Mouse (Mus musculus): Measurements from ENCODE around the gene Pigl. TPM values are rescaled to one million over a fixed set of nuclear protein-coding genes. Genes with fewer than 3 reads are reported as not detected.
"Not testable (repeated sequence)": the region's sequence is repeated elsewhere in the genome, so short reads cannot be mapped to it uniquely, and the experiment has no call there.

Pigl gene
- polyA plus RNA-seq, 1 experiment from 2014 or later = 6.6 TPM

DNA sequence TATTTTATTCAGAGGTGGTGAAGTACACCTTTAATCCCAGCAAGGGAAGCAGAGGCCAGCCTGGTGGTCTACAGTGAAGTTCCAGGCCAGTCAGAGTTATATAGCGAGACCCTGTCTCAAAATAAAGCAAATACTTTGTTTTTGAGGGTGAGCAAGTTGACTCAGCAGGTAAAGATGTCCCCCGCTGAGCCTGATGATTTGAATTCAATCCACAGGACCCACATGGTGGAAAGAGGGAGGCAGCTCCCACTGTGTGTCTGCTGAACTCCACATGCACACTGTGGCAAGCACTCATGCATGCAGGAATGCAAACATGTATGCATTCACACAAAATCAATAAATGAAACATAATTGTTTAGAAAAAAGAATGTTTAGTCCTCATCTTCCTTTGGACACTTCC is 40.5 kb downstream of the Pigl start:
- ATAC-seq (ENCODE audit: low FRiP score, low TSS enrichment) (no peak), DNase-seq (no peak)
- no peak overlapping the region for H3K4me3 ChIP-seq (replicated peaks; ENCODE audit: low read depth, low read length)
- H3K27me3 ChIP-seq (ENCODE audit: control insufficient read depth, insufficient read depth, low read length) = no peaks in the 10 kb centered on the region
- 75% methylated on average over 2 of the region's 2 CpGs for WGBS
- no peaks in the 10 kb centered on the region for H3K36me3 ChIP-seq (ENCODE audit: control insufficient read depth, insufficient read depth, low read length)
- no peak overlapping the region for H3K4me2 ChIP-seq (ENCODE audit: low read length)
- H3K4me1 ChIP-seq (ENCODE audit: control insufficient read depth, insufficient read depth, low read length) = no peaks in the 10 kb centered on the region
- no peak overlapping the region for H3K9ac ChIP-seq (replicated peaks; ENCODE audit: low read length)
- no peak overlapping the region for H3K27ac ChIP-seq (replicated peaks; ENCODE audit: low read depth, low read length)
- H3K9me3 ChIP-seq (ENCODE audit: control insufficient read depth, low read length) = no peaks in the 10 kb centered on the region

DNA sequence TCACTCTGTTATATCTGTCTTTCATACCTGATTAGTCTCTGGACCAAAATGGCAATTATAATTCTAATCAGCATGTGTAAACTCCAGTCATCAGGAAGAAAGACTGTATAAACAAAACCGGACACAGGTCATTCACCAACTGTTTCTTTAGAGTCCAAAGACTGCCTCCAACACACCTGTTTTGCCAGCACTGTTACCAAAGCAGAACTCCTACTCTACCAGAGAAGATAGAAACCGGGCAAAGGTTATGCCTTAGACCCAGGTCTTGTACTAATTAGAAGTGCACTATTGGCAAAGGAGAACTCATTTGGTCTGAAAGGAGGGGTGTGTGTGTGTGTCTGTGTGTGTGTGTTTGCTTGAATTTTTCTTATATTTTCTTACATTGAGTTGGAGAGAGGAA is 42.3 kb downstream of the Pigl start:
- Histone ChIP-seq H3K4me2 (ENCODE audit: low read length) (no peak overlapping the region), H3K27ac (replicated peaks; ENCODE audit: low read depth, low read length) (no peak overlapping the region), H3K36me3 (ENCODE audit: control insufficient read depth, insufficient read depth, low read length) (no peaks in the 10 kb centered on the region), H3K27me3 (ENCODE audit: control insufficient read depth, insufficient read depth, low read length) (no peaks in the 10 kb centered on the region), H3K4me1 (ENCODE audit: control insufficient read depth, insufficient read depth, low read length) (no peaks in the 10 kb centered on the region), H3K9me3 (ENCODE audit: control insufficient read depth, low read length) (no peaks in the 10 kb centered on the region), H3K9ac (replicated peaks; ENCODE audit: low read length) (no peak overlapping the region), H3K4me3 (replicated peaks; ENCODE audit: low read depth, low read length) (no peak overlapping the region)
- DNase-seq (no peak), ATAC-seq (ENCODE audit: low FRiP score, low TSS enrichment) (no peak)
- WGBS = 93% methylated on average over 2 of the region's 2 CpGs

DNA sequence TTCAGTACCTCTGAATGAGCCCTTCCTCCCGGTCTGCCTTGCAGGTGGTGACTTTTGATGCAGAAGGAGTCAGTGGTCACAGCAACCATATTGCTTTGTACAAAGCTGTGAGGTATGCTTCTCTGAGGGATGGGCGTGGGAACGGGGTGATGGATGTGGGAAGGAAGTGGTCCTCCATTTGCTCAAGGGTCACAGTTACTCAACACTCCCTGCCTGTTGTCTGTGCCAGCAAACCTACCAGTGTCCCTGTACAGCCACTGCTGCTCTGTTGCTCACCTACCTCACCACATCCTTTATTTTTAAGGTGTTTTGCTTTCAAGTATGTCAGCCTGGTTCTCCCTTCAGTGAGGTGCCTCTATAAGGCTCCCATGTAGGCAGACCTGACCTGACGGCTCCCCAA is 49.4 kb downstream of the Pigl start:
- no peak overlapping the region for H3K27ac ChIP-seq (replicated peaks; ENCODE audit: low read depth, low read length)
- no peaks in the 10 kb centered on the region for H3K36me3 ChIP-seq (ENCODE audit: control insufficient read depth, insufficient read depth, low read length)
- ATAC-seq (ENCODE audit: low FRiP score, low TSS enrichment) (no peak), DNase-seq (no peak)
- no peak overlapping the region for H3K9ac ChIP-seq (replicated peaks; ENCODE audit: low read length)
- 0 out of 2 replicates have a peak, but pooled peaks cover 2% of the 10 kb centered on the region for H3K4me1 ChIP-seq (ENCODE audit: control insufficient read depth, insufficient read depth, low read length)
- no peak overlapping the region for H3K4me3 ChIP-seq (replicated peaks; ENCODE audit: low read depth, low read length)
- 89% methylated on average over 4 of the region's 4 CpGs for WGBS
- no peaks in the 10 kb centered on the region for H3K27me3 ChIP-seq (ENCODE audit: control insufficient read depth, insufficient read depth, low read length)
- no peaks in the 10 kb centered on the region for H3K9me3 ChIP-seq (ENCODE audit: control insufficient read depth, low read length)
- H3K4me2 ChIP-seq (ENCODE audit: low read length) = no peak overlapping the region

DNA sequence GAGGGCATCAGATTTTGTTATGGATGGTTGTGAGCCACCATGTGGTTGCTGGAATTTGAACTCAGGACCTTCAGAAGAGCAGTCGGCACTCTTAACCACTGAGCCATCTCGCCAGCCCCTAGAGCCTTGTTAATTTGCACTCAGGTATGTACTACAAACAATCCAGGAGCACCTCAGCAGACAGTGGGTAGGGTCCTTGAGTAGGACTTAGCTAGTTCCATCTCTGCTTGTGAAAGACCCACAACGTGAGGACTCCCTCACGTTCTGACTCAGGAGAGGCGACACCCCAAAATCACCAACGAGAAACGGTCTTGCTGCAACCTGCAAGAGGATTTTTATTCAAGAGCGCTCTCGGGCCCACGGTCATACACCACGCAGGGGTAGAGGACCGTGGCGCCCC is 50.1 kb downstream of the Pigl start:
- not testable (repeated sequence) for H3K9me3 ChIP-seq (ENCODE audit: control insufficient read depth, low read length); ATAC-seq (ENCODE audit: low FRiP score, low TSS enrichment); H3K27ac ChIP-seq (replicated peaks; ENCODE audit: low read depth, low read length); H3K4me2 ChIP-seq (ENCODE audit: low read length); H3K9ac ChIP-seq (replicated peaks; ENCODE audit: low read length); H3K36me3 ChIP-seq (ENCODE audit: control insufficient read depth, insufficient read depth, low read length); H3K27me3 ChIP-seq (ENCODE audit: control insufficient read depth, insufficient read depth, low read length); DNase-seq; H3K4me3 ChIP-seq (replicated peaks; ENCODE audit: low read depth, low read length); H3K4me1 ChIP-seq (ENCODE audit: control insufficient read depth, insufficient read depth, low read length)
- 97% methylated on average over 13 of the region's 13 CpGs for WGBS

DNA sequence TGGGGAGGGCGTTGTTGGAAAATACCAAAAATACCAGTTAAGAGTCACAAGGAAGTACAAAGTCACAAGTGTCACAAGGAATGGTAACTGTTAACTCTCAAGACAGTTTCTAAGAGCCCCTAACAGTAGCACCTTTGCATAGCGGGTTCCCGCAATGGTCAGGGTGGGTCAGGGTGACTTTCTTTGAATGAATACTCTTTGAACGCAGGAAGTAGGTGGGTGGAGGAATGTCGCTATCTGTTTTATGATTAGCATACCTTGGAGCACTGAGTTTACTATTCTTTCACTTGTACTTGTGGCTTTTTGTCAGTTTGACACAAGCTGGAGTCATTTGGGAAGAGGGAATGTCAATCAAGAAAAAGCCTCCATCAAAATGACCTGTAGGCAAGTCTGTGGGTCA is 50.6 kb downstream of the Pigl start:
- not testable (repeated sequence) for H3K36me3 ChIP-seq (ENCODE audit: control insufficient read depth, insufficient read depth, low read length); ATAC-seq (ENCODE audit: low FRiP score, low TSS enrichment); H3K27ac ChIP-seq (replicated peaks; ENCODE audit: low read depth, low read length); DNase-seq; H3K4me3 ChIP-seq (replicated peaks; ENCODE audit: low read depth, low read length); H3K9me3 ChIP-seq (ENCODE audit: control insufficient read depth, low read length); H3K4me2 ChIP-seq (ENCODE audit: low read length); H3K27me3 ChIP-seq (ENCODE audit: control insufficient read depth, insufficient read depth, low read length); H3K9ac ChIP-seq (replicated peaks; ENCODE audit: low read length); H3K4me1 ChIP-seq (ENCODE audit: control insufficient read depth, insufficient read depth, low read length)
- WGBS = 96% methylated on average over 5 of the region's 5 CpGs

DNA sequence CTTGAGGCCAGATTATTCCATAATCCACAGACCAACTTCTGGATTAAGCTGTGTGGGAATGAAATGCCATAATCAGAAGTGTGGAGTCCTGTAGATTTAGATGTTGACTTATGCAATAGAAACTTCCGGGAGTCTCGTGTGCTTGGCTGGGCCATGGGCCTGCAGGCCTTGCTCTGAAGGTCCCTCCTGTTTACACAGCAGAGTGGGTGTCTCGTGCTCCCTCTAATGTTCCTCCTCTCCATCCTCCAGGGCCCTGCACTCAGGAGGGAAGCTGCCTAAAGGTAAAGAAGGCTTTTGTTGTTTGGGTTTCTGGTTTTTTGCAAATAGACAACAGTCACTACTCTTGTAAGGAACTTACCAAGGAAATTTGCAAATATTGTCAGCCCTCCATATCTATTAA is 51.3 kb downstream of the Pigl start:
- H3K9ac ChIP-seq (replicated peaks; ENCODE audit: low read length) = no peak overlapping the region
- ATAC-seq (ENCODE audit: low FRiP score, low TSS enrichment) = no peak
- H3K4me1 ChIP-seq (ENCODE audit: control insufficient read depth, insufficient read depth, low read length) = 0 out of 2 replicates have a peak, but pooled peaks cover 2% of the 10 kb centered on the region
- no peak overlapping the region for H3K4me2 ChIP-seq (ENCODE audit: low read length)
- H3K36me3 ChIP-seq (ENCODE audit: control insufficient read depth, insufficient read depth, low read length) = no peaks in the 10 kb centered on the region
- DNase-seq = no peak
- H3K9me3 ChIP-seq (ENCODE audit: control insufficient read depth, low read length) = no peaks in the 10 kb centered on the region
- H3K27ac ChIP-seq (replicated peaks; ENCODE audit: low read depth, low read length) = no peak overlapping the region
- H3K4me3 ChIP-seq (replicated peaks; ENCODE audit: low read depth, low read length) = no peak overlapping the region
- 85% methylated on average over 3 of the region's 3 CpGs for WGBS
- H3K27me3 ChIP-seq (ENCODE audit: control insufficient read depth, insufficient read depth, low read length) = no peaks in the 10 kb centered on the region

DNA sequence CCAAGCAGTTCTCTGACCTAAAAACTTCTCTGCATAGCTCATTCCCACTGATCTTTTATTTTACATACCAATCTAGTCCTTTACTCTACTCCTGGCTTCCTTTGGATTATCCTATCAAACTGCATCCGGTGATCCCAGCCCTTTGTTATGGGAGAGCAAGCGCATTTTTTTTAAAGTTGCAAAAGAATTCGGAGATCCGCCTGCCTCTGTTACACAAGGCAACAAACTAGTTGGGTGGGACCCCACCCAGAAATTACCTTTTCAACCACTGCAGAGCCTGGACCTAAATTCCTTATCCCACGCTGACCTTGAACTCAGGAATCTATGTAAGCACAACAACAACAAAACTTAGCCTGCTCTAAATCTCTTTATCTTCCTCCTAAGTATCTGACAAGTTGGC is 52.7 kb downstream of the Pigl start:
- Histone ChIP-seq H3K9ac (replicated peaks; ENCODE audit: low read length) (no peak overlapping the region), H3K36me3 (ENCODE audit: control insufficient read depth, insufficient read depth, low read length) (no peaks in the 10 kb centered on the region), H3K9me3 (ENCODE audit: control insufficient read depth, low read length) (no peaks in the 10 kb centered on the region), H3K27ac (replicated peaks; ENCODE audit: low read depth, low read length) (no peak overlapping the region), H3K4me2 (ENCODE audit: low read length) (no peak overlapping the region), H3K27me3 (ENCODE audit: control insufficient read depth, insufficient read depth, low read length) (no peaks in the 10 kb centered on the region), H3K4me1 (ENCODE audit: control insufficient read depth, insufficient read depth, low read length) (0 out of 2 replicates have a peak, but pooled peaks cover 2% of the 10 kb centered on the region), H3K4me3 (replicated peaks; ENCODE audit: low read depth, low read length) (no peak overlapping the region)
- ATAC-seq (ENCODE audit: low FRiP score, low TSS enrichment) = no peak
- DNase-seq = no peak
- 77% methylated on average over 5 of the region's 5 CpGs for WGBS

DNA sequence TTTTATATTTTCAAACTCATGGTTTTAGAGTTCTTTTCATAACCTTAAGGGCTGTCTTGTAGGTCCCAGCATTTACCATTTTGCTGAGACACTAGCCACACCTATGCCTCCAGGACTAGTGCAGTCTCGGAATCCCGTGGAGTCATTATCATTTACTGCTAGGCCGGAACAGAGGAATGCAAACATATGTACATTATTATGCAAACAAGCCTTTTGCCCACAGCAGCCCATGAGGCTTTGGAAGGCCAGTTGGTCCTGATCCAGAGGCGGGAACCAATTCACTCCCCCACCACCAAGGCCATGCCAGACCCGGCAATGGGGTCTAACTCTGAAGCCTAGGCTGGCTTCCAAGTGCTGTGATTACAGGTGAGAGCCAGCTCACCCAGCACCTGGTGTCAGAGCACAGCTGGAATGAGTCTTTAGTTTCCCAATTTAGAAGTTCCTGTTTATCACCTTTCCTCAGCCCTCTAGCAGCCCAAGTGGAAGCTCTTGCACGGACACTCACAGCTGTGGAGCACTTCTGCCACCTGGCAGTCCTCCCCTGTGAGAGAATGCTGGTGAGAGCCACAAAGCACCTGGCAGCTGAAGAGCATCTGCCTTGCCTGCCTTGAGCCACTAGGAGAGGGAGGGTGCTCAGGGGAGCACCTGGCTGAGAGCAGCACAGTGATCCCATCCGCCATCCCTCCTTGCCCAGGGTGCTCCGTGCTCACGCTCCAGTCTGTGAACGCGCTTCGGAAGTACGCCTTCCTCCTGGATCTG is 53.4 kb downstream of the Pigl start:
- H3K4me3 ChIP-seq (replicated peaks; ENCODE audit: low read depth, low read length) = no peak overlapping the region
- no peak overlapping the region for H3K4me2 ChIP-seq (ENCODE audit: low read length)
- H3K27ac ChIP-seq (replicated peaks; ENCODE audit: low read depth, low read length) = no peak overlapping the region
- DNase-seq (no peak), ATAC-seq (ENCODE audit: low FRiP score, low TSS enrichment) (no peak)
- H3K9ac ChIP-seq (replicated peaks; ENCODE audit: low read length) = no peak overlapping the region
- 0 out of 2 replicates have a peak, but pooled peaks cover 2% of the 10 kb centered on the region for H3K4me1 ChIP-seq (ENCODE audit: control insufficient read depth, insufficient read depth, low read length)
- no peaks in the 10 kb centered on the region for H3K9me3 ChIP-seq (ENCODE audit: control insufficient read depth, low read length)
- no peaks in the 10 kb centered on the region for H3K36me3 ChIP-seq (ENCODE audit: control insufficient read depth, insufficient read depth, low read length)
- H3K27me3 ChIP-seq (ENCODE audit: control insufficient read depth, insufficient read depth, low read length) = no peaks in the 10 kb centered on the region
- WGBS = 69% methylated on average over 13 of the region's 13 CpGs

DNA sequence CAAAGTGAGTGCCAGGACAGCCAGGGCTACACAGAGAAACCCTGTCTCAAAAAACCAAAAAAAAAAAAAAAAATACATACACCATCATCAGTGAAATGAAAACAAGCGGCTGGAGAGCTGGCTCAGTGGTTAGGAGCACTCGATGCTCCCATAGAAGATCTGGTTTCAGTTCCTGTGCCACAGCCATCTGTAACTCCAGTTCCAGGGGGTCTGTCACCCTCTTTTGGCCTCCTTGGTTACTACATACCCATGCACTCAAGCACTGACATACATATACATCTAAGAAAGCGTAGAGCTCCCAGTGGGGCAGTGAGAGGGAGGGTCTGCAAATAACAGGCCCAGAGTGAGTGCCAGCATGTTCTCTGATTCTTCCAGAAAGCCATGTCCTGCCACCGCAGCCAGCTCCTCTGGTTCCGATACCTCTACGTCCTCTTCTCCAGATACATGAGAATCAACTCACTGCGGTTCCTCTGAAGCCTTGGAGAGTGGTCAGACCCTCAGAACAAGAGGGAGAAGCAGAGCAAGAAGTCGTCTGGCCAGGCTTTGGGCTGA is 54.3 kb downstream of the Pigl start:
- DNase-seq = no peak
- ATAC-seq (ENCODE audit: low FRiP score, low TSS enrichment) = no peak
- H3K9ac ChIP-seq (replicated peaks; ENCODE audit: low read length) = no peak overlapping the region
- no peak overlapping the region for H3K4me3 ChIP-seq (replicated peaks; ENCODE audit: low read depth, low read length)
- H3K4me1 ChIP-seq (ENCODE audit: control insufficient read depth, insufficient read depth, low read length) = 0 out of 2 replicates have a peak, but pooled peaks cover 2% of the 10 kb centered on the region
- H3K27ac ChIP-seq (replicated peaks; ENCODE audit: low read depth, low read length) = no peak overlapping the region
- H3K9me3 ChIP-seq (ENCODE audit: control insufficient read depth, low read length) = no peaks in the 10 kb centered on the region
- H3K27me3 ChIP-seq (ENCODE audit: control insufficient read depth, insufficient read depth, low read length) = no peaks in the 10 kb centered on the region
- no peak overlapping the region for H3K4me2 ChIP-seq (ENCODE audit: low read length)
- no peaks in the 10 kb centered on the region for H3K36me3 ChIP-seq (ENCODE audit: control insufficient read depth, insufficient read depth, low read length)
- 92% methylated on average over 8 of the region's 8 CpGs for WGBS
